Mouse (Mus musculus) stomach, postnatal 0 days (tissue): ENCODE measurements at regions not wholly inside any gene's neighbourhood (a gene's known extent, or its start where the extent isn't known, plus 50 kb on each side); places are given as distances from the start of the nearest gene placed in this dataset.
A peak's percentile ranks its signal among the peaks of the same experiment; 100 is the strongest.

ENCODE experiments used
- CTCF ChIP-seq: IDR thresholded peaks from 2 replicates; pipeline ENCODE4 v1.5.1; 2016; ENCODE audit warnings: antibody characterized with exemption, low read depth, mild to moderate bottlenecking, moderate library complexity
- EP300 ChIP-seq: optimal IDR thresholded peaks from 2 replicates; pipeline ENCODE3; 2016; ENCODE audit warnings: antibody characterized with exemption

DNA sequence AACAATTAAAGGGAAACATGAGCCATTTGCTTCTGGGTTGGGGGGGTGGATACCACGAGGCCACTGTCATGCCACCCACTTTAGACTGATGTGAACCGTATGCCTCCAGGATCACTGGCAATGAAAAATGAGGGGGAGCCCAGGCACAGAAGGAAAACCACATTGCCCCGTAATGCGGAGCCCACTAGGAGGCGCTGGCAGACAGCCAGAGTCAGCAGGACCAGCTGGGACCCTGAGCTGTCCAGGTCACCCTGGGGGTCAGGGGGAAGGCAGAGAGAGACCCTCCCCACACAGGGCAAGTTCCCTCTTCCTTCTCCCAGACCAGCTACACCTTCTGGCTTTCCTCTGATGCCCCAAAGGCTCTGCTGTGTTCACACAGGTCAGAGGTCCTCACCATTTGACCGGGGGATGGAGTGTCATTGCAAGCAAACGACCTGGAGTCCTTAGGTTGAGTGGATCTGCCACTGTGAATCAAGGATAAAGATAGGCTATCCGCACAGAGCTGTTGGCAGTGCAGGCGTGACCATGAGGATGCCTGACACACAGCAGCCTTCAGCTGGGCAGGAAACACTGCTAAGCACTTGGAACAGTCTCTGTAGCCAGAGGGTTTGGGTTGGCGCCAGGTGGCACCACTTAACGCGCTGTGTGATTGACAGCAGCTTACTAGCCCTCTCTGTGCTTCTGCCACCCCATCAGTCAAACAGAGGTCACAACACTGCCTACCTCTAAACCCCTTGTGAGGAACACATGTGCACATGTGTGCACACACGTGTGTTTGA is 400.2 kb downstream of the Sox9 start:
- TF ChIP-seq CTCF (peak; percentile 57), EP300 (no peak)
